ENCODE assay signal across 8 mouse cellular contexts in the genomic region with DNA sequence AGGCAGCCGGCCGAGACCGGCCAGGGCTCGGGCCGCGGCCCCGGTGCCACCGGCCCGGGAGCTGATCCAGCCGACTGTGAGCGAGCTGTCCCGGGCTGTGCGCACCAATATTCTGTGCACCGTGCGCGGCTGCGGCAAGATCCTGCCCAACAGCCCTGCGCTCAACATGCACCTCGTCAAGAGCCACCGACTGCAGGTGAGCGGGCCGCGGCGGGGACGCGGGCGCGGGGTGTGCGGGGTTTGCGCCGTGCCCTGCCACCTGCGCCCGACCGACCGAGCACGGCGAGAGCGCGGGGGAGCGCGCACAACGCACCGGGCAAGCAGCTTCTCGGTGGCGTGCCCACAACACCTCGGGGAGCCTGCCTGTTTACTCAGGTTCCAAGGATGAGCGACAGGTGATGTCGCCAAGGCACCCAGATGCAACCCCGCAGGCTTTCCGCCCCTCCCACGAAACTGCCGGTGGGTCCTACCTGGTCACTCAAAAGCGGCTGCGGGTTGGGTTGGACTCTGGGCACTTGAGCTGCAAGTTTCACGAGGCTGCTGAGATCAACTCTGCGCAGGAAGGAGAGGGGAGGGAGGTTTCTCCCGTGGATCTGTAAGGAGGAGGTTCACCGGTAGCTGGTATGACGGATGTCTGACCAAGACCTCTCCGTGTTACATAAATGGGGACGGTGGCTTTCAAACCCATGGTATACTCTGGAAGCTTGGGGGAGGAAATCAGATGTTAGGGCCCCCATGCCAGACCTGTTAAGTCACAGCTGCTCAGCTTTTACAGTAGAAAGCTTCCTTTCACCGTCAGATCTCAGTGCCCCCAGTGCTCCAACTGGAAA. TPM values are rescaled to one million over a fixed set of nuclear protein-coding genes. Genes with fewer than 3 reads are reported as not detected.
A peak's percentile ranks its signal among the peaks of the same experiment; 100 is the strongest.
DNase-seq lines count a peak whose midpoint lies in the region; ATAC-seq and TF ChIP-seq lines count a peak whose summit lies in the region.

No protein-coding gene starts in this region.

- under 1% methylated on average over 62 of the region's 62 CpGs for WGBS in forebrain, embryonic 12.5 days
- 1% methylated on average over 53 of the region's 62 CpGs for WGBS in hindbrain, embryonic 11.5 days

- H3K4me1 ChIP-seq in E14TG2a.4 (replicated peaks; ENCODE audit: low read depth, low read length): peaks cover 57% of the 10 kb centered on the region
- H3K4me1 ChIP-seq in forebrain, embryonic 12.5 days: peaks cover 24% of the 10 kb centered on the region
- no peaks in the 10 kb centered on the region; the same call in 1 of the 2 replicates for H3K4me1 ChIP-seq in hindbrain, embryonic 11.5 days (replicated peaks; ENCODE audit: control insufficient read depth, insufficient read depth, low read length)
- H3K4me1 ChIP-seq in megakaryocyte, embryonic 14.5 days: peaks cover 70% of the 10 kb centered on the region

- TF ChIP-seq CTCF in E14TG2a.4 (conservative IDR thresholded peaks at IDR 0.05; ENCODE audit: low read length): no peak

- peak overlapping the region; percentile 97 for H3K4me2 ChIP-seq in forebrain, embryonic 12.5 days
- H3K4me2 ChIP-seq in hindbrain, embryonic 11.5 days (replicated peaks; ENCODE audit: low read depth, low read length): peak overlapping the region; percentile 94

- H3K4me3 ChIP-seq in E14TG2a.4 (replicated peaks; ENCODE audit: low read length): peak overlapping the region; percentile 97
- peak overlapping the region; percentile 97 for H3K4me3 ChIP-seq in forebrain, embryonic 12.5 days (replicated peaks)
- peak overlapping the region; percentile 98 for H3K4me3 ChIP-seq in hindbrain, embryonic 11.5 days (ENCODE audit: low read depth, low read length)
- H3K4me3 ChIP-seq in megakaryocyte, embryonic 14.5 days (replicated peaks): peak overlapping the region; percentile 99

- no peaks in the 10 kb centered on the region for H3K9me3 ChIP-seq in E14TG2a.4 (ENCODE audit: low read length)
- no peaks in the 10 kb centered on the region for H3K9me3 ChIP-seq in forebrain, embryonic 12.5 days
- H3K9me3 ChIP-seq in hindbrain, embryonic 11.5 days (ENCODE audit: control insufficient read depth, low read length): no peaks in the 10 kb centered on the region
- H3K9me3 ChIP-seq in megakaryocyte, embryonic 14.5 days: no peaks in the 10 kb centered on the region

- peak; percentile 78 for ATAC-seq in forebrain, embryonic 12.5 days (ENCODE audit: low FRiP score)
- peak; percentile 85 for ATAC-seq in hindbrain, embryonic 11.5 days (ENCODE audit: low FRiP score)
- ATAC-seq in monocyte, adult 5-6 weeks (replicated peaks; ENCODE audit: insufficient number of reproducible peaks, low FRiP score, low TSS enrichment, poor library complexity, severe bottlenecking): no peak

- H3K9ac ChIP-seq in forebrain, embryonic 12.5 days: peak overlapping the region; percentile 91
- peak overlapping the region; percentile 86 for H3K9ac ChIP-seq in hindbrain, embryonic 11.5 days (ENCODE audit: low read depth, low read length)

- 0 out of 2 replicates have a peak overlapping the region, but pooled peaks have one; percentile 36 for H3K27ac ChIP-seq in forebrain, embryonic 12.5 days
- H3K27ac ChIP-seq in hindbrain, embryonic 11.5 days (ENCODE audit: low read depth, low read length): no peak overlapping the region

- no peaks in the 10 kb centered on the region for H3K27me3 ChIP-seq in E14TG2a.4 (ENCODE audit: insufficient read depth, low read length)
- no peaks in the 10 kb centered on the region for H3K27me3 ChIP-seq in forebrain, embryonic 12.5 days
- H3K27me3 ChIP-seq in hindbrain, embryonic 11.5 days (ENCODE audit: control insufficient read depth, insufficient read depth, low read length): no peaks in the 10 kb centered on the region
- H3K27me3 ChIP-seq in megakaryocyte, embryonic 14.5 days (replicated peaks): no peaks in the 10 kb centered on the region

- intact Hi-C loops in left cerebral cortex, postnatal 36 days (cut with DNase I): loop anchor here (1.0 to 5.0 kb wide), 2 partner anchors 36 to 534 kb away; no protein-coding TSS in a partner anchor

- H3K36me3 ChIP-seq in E14TG2a.4 (ENCODE audit: insufficient read depth, low read length): peaks cover 44% of the 10 kb centered on the region
- peaks cover 11% of the 10 kb centered on the region; the same call in 1 of the 2 replicates for H3K36me3 ChIP-seq in forebrain, embryonic 12.5 days (replicated peaks)
- H3K36me3 ChIP-seq in hindbrain, embryonic 11.5 days (ENCODE audit: control insufficient read depth, insufficient read depth, low read length): no peaks in the 10 kb centered on the region
- H3K36me3 ChIP-seq in megakaryocyte, embryonic 14.5 days (replicated peaks; ENCODE audit: low read length): peaks cover 16% of the 10 kb centered on the region

- peak; percentile 52 for DNase-seq in adrenal gland, postnatal 14 days
- DNase-seq in hindbrain, embryonic 11.5 days (ENCODE audit: low spot score): peak; percentile 41
- DNase-seq in left cerebral cortex, postnatal 36 days (ENCODE audit: low spot score in 2 of 2): peak; percentile 50 to 61
- DNase-seq in right cerebral cortex, postnatal 36 days (ENCODE audit: low spot score in 2 of 2): peak; percentile 24 to 34

RNA-seq across cellular contexts. Expression of gene Atmin, which starts 0.6 kb away (rescaled TPM):
- total RNA-seq in adrenal gland, postnatal 14 days (2021): 17.7 and 20.2 TPM in 2 replicates
- polyA plus RNA-seq in forebrain, embryonic 12.5 days (2016; fragmentation: Nextera tagmentation; extraction: Ambion mirVana): 17.9 and 18.5 TPM in 2 replicates
- polyA plus RNA-seq in hindbrain, embryonic 11.5 days (2014; fragmentation: Nextera tagmentation; extraction: Ambion mirVana): 15.8 and 18.3 TPM in 2 replicates
- total RNA-seq in left cerebral cortex, postnatal 36 days (2021): 10 to 100 TPM; 63.3 to 66.0 TPM
- polyA plus RNA-seq in megakaryocyte, embryonic 14.5 days (2012; ENCODE audit: insufficient read depth, low replicate concordance): 0.95 and 2.5 TPM in 2 replicates
- total RNA-seq in monocyte, adult 5-6 weeks (2017): 20.7 to 30.9 TPM (median 25.9 TPM) in 3 replicates

RNA-seq across cellular contexts. Expression of gene Cenpn, which starts 22.2 kb away (rescaled TPM):
- 6.5 and 6.9 TPM in 2 replicates for total RNA-seq in adrenal gland, postnatal 14 days (2021)
- 43.5 and 45.8 TPM in 2 replicates for polyA plus RNA-seq in forebrain, embryonic 12.5 days (2016; fragmentation: Nextera tagmentation; extraction: Ambion mirVana)
- polyA plus RNA-seq in hindbrain, embryonic 11.5 days (2014; fragmentation: Nextera tagmentation; extraction: Ambion mirVana): 45.8 and 49.2 TPM in 2 replicates
- 1 to 10 TPM; 1.1 to 1.5 TPM for total RNA-seq in left cerebral cortex, postnatal 36 days (2021)
- polyA plus RNA-seq in megakaryocyte, embryonic 14.5 days (2012; ENCODE audit: insufficient read depth, low replicate concordance): 3.4 TPM in 1 of 2 replicates, not detected in the other
- 0.58 to 1.9 TPM (median 1.1 TPM) in 3 replicates for total RNA-seq in monocyte, adult 5-6 weeks (2017)

RNA-seq across cellular contexts. Expression of gene Cmc2, which starts 22.5 kb away (rescaled TPM):
- 45.4 and 50.7 TPM in 2 replicates for total RNA-seq in adrenal gland, postnatal 14 days (2021)
- 73.6 and 78.2 TPM in 2 replicates for polyA plus RNA-seq in forebrain, embryonic 12.5 days (2016; fragmentation: Nextera tagmentation; extraction: Ambion mirVana)
- 68.6 and 73.8 TPM in 2 replicates for polyA plus RNA-seq in hindbrain, embryonic 11.5 days (2014; fragmentation: Nextera tagmentation; extraction: Ambion mirVana)
- total RNA-seq in left cerebral cortex, postnatal 36 days (2021): 10 to 100 TPM; 19.6 to 20.8 TPM
- polyA plus RNA-seq in megakaryocyte, embryonic 14.5 days (2012; ENCODE audit: insufficient read depth, low replicate concordance): 36.1 TPM in 1 of 2 replicates, not detected in the other
- 4.8 to 15.3 TPM (median 11.9 TPM) in 3 replicates for total RNA-seq in monocyte, adult 5-6 weeks (2017)

RNA-seq across cellular contexts. Expression of gene 1700030J22Rik, which starts 35.0 kb away (rescaled TPM):
- 1.0 and 1.3 TPM in 2 replicates for total RNA-seq in adrenal gland, postnatal 14 days (2021)
- polyA plus RNA-seq in forebrain, embryonic 12.5 days (2016; fragmentation: Nextera tagmentation; extraction: Ambion mirVana): 4.5 and 5.4 TPM in 2 replicates
- 2.2 and 4.1 TPM in 2 replicates for polyA plus RNA-seq in hindbrain, embryonic 11.5 days (2014; fragmentation: Nextera tagmentation; extraction: Ambion mirVana)
- total RNA-seq in left cerebral cortex, postnatal 36 days (2021): 10 to 100 TPM; 13.5 TPM
- 1.8 and 2.0 TPM in 2 replicates for polyA plus RNA-seq in megakaryocyte, embryonic 14.5 days (2012; ENCODE audit: insufficient read depth, low replicate concordance)
- total RNA-seq in monocyte, adult 5-6 weeks (2017): 0.29 to 1.3 TPM in 2 of 3 replicates, not detected in the other

RNA-seq across cellular contexts. Expression of gene Gcsh, which starts 49.6 kb away (rescaled TPM):
- 138 and 149 TPM in 2 replicates for total RNA-seq in adrenal gland, postnatal 14 days (2021)
- 113 and 127 TPM in 2 replicates for polyA plus RNA-seq in forebrain, embryonic 12.5 days (2016; fragmentation: Nextera tagmentation; extraction: Ambion mirVana)
- polyA plus RNA-seq in hindbrain, embryonic 11.5 days (2014; fragmentation: Nextera tagmentation; extraction: Ambion mirVana): 149 and 150 TPM in 2 replicates
- total RNA-seq in left cerebral cortex, postnatal 36 days (2021): 10 to 100 TPM; 33.2 to 43.7 TPM
- polyA plus RNA-seq in megakaryocyte, embryonic 14.5 days (2012; ENCODE audit: insufficient read depth, low replicate concordance): 1.6 and 4.9 TPM in 2 replicates
- total RNA-seq in monocyte, adult 5-6 weeks (2017): 9.1 to 13.1 TPM (median 10.7 TPM) in 3 replicates
